Mouse (Mus musculus): Measurements from ENCODE around the gene Igsf9. TPM values are rescaled to one million over a fixed set of nuclear protein-coding genes. Genes with fewer than 3 reads are reported as not detected.
A peak's percentile ranks its signal among the peaks of the same experiment; 100 is the strongest.

Igsf9 gene
- total and polyA plus RNA-seq, 3 experiments: 0.12 to 0.38 TPM; not detected in 1

DNA sequence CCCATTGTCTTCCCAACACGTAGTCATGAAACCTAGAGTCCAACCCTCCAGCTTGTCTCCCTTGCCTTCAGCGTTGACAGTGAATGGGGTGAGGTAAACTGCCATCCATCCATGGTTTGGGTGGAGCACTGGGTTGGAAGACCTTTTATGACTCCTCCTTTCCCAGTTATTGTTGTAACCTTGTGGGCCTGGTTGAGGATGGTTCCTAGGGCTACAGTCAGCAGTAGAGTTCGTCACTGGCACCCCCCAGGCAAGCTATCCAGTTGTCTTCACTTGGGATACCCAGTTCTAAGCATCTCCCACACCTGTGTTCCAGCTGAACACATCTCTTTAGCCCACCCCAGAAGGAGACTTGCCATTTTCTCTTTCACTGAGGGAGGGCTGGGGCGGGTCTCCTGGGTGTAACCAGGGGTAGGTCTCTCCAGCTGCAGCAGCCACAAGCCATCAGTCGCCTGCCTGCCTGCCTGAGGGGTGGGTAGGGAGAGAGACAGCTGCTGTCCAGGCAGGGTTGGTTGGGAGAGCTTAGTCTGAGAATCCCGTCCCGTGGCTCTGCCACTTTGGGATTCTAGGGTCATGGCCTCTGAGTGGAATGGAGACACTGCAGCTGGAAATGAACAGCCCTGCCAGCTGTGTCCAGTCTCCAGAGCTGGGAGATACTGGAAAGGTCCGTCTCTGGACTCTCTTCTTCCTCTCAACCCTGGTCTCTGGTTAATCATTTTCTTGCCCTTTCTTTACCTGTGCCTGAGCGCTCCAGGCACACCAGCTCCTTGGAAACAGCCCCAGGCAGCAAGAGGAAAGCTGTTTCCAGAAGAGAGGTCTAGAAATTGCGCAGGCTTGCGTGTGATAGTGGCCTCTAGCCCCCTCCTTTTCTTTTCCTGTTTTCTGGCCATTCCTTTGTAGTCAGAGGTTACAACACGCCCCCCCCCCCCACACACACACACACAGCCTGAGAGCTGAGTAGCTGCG is 20.8 kb downstream of the Igsf9 start:
- H3K27me3 ChIP-seq (ENCODE audit: control insufficient read depth in 1 of 2, insufficient read depth in 2 of 2, low read length in 2 of 2): no peaks in the 10 kb centered on the region
- H3K36me3 ChIP-seq (ENCODE audit: control insufficient read depth in 1 of 2, insufficient read depth in 2 of 2, low read length in 2 of 2): peaks cover 0 to 29% of the 10 kb centered on the region in 2 experiments; a peak in 2 of 4 replicates
- H3K27ac ChIP-seq (ENCODE audit: control insufficient read depth, low read depth, low read length): peak overlapping the region; percentile 78
- H3K9ac ChIP-seq (ENCODE audit: control insufficient read depth, low read depth, low read length, poor library complexity, severe bottlenecking): peak overlapping the region; percentile 61
- TF ChIP-seq MEF2A (IDR thresholded peaks at IDR 0.05; ENCODE audit: extremely low read depth, insufficient replicate concordance, low read depth, low read length, poor library complexity, severe bottlenecking) (no peak), MXI1 (IDR thresholded peaks at IDR 0.05; ENCODE audit: low read depth, low read length) (peak; percentile 7; the same call in 1 of the 2 replicates)
- H3K9me3 ChIP-seq (replicated peaks; ENCODE audit: insufficient read depth, low read length): no peaks in the 10 kb centered on the region
- no peak for DNase-seq (ENCODE audit: low read depth, low spot score)
- H3K4me3 ChIP-seq (ENCODE audit: control insufficient read depth in 1 of 2, insufficient read depth in 1 of 2, low read depth in 2 of 2, low read length in 2 of 2): peak overlapping the region in 1 of 2 experiments; percentile 65; a peak in 2 of 4 replicates
- H3K4me1 ChIP-seq (ENCODE audit: control insufficient read depth in 1 of 2, insufficient read depth in 2 of 2, low read length in 2 of 2): peaks cover 9 to 44% of the 10 kb centered on the region in 2 experiments
- peaks cover 43% of the 10 kb centered on the region for H3K79me2 ChIP-seq (ENCODE audit: control insufficient read depth, insufficient read depth, low read length, poor library complexity)

DNA sequence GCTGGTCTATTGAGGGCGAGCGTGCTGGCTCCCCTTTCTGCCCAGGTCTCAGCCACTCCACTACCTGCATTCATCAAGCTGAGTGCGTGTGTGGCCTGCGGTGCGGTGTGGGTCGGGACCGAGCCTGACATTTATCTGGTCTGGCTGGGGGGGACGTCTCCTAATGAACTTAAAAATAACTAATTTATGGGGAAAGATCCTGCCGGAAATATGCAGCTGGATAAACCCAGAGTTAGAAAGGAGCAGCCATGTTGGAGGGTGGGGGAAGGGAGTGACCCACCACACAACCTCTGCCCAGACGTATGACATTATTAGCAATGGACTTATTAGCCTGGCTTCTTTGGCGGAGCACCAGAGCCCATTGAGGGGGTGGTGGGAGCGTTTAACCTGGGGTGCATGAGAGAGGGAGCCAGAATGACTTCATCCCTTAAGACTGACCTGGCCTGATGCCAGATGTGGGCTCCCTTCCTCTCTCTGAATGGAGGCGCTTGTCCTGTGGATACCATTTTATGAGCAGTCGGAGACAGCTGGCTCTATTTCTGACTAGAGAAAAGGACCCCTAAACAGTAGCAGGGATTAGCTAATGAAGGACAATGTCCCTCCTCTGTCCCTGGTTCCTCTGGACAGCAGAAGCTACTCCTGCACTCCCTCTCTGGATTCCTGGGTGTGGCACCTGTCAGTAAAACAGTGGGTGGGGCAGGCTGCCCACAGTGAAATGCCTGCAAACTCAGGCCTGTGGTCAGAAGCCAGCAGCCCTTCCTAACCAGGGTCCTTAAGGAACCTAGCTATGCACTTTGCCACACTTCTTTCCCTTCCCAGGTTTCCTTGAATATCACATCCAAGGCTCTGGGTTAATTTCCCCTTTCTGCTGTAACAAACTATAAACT is 21.8 kb downstream of the Igsf9 start:
- H3K79me2 ChIP-seq (ENCODE audit: control insufficient read depth, insufficient read depth, low read length, poor library complexity): peaks cover 43% of the 10 kb centered on the region
- 0 out of 2 replicates have a peak overlapping the region, but pooled peaks have one; percentile 11 for H3K27ac ChIP-seq (ENCODE audit: control insufficient read depth, low read depth, low read length)
- H3K4me1 ChIP-seq (ENCODE audit: control insufficient read depth in 1 of 2, insufficient read depth in 2 of 2, low read length in 2 of 2): peaks cover 12 to 53% of the 10 kb centered on the region in 2 experiments
- no peak overlapping the region for H3K4me3 ChIP-seq (ENCODE audit: control insufficient read depth in 1 of 2, insufficient read depth in 1 of 2, low read depth in 2 of 2, low read length in 2 of 2)
- H3K36me3 ChIP-seq (ENCODE audit: control insufficient read depth in 1 of 2, insufficient read depth in 2 of 2, low read length in 2 of 2): peaks cover 0 to 38% of the 10 kb centered on the region in 2 experiments; a peak in 2 of 4 replicates
- DNase-seq (ENCODE audit: low read depth, low spot score): peak; percentile 59
- H3K27me3 ChIP-seq (ENCODE audit: control insufficient read depth in 1 of 2, insufficient read depth in 2 of 2, low read length in 2 of 2): no peaks in the 10 kb centered on the region
- H3K9ac ChIP-seq (ENCODE audit: control insufficient read depth, low read depth, low read length, poor library complexity, severe bottlenecking): peak overlapping the region; percentile 25; the same call in 1 of the 2 replicates
- H3K9me3 ChIP-seq (replicated peaks; ENCODE audit: insufficient read depth, low read length): no peaks in the 10 kb centered on the region
- TF ChIP-seq MYC (IDR thresholded peaks at IDR 0.05; ENCODE audit: low read depth, low read length): no peak
- TF ChIP-seq ZKSCAN1 (IDR thresholded peaks at IDR 0.05; ENCODE audit: low read depth, low read length): no peak
- TF ChIP-seq ELF1 (IDR thresholded peaks at IDR 0.05; ENCODE audit: low read depth, low read length): no peak
- no peak for TF ChIP-seq SIN3A (IDR thresholded peaks at IDR 0.05; ENCODE audit: low read length)
- no peak for TF ChIP-seq MAFK (IDR thresholded peaks at IDR 0.05; ENCODE audit: borderline replicate concordance, low read depth, low read length)
- TF ChIP-seq ETS1 (IDR thresholded peaks at IDR 0.05; ENCODE audit: low read depth, low read length): 0 out of 2 replicates have a peak, but pooled peaks have one; percentile 10
- no peak for TF ChIP-seq ZNF384 (IDR thresholded peaks at IDR 0.05; ENCODE audit: low read depth, low read length)
- no peak for TF ChIP-seq TBP (IDR thresholded peaks at IDR 0.05; ENCODE audit: low read depth, low read length)
- no peak for TF ChIP-seq CHD2 (IDR thresholded peaks at IDR 0.05; ENCODE audit: low read length)
- no peak for TF ChIP-seq NELFE (IDR thresholded peaks at IDR 0.05; ENCODE audit: low read depth, low read length)
- no peak for TF ChIP-seq SMC3 (IDR thresholded peaks at IDR 0.05; ENCODE audit: low read depth, low read length)
- no peak for TF ChIP-seq POLR2AphosphoS2 (IDR thresholded peaks at IDR 0.05; ENCODE audit: low read length)
- TF ChIP-seq GATA1 (IDR thresholded peaks at IDR 0.05; ENCODE audit: low read depth, low read length): no peak
- TF ChIP-seq MEF2A (IDR thresholded peaks at IDR 0.05; ENCODE audit: extremely low read depth, insufficient replicate concordance, low read depth, low read length, poor library complexity, severe bottlenecking): no peak
- TF ChIP-seq POLR2A (IDR thresholded peaks at IDR 0.05; ENCODE audit: control insufficient read depth in 1 of 2, insufficient read depth in 1 of 2, low read depth in 1 of 2, low read length in 2 of 2, poor library complexity in 1 of 2): 0 out of 4 replicates have a peak, but pooled peaks of 1 of the 2 experiments have one; percentile 2
- TF ChIP-seq KAT2A (conservative IDR thresholded peaks at IDR 0.05; ENCODE audit: low read depth, low read length): no peak
- no peak for TF ChIP-seq USF1 (IDR thresholded peaks at IDR 0.05; ENCODE audit: low read depth, low read length)
